Mouse (Mus musculus): ENCODE data around the gene Nkiras2. TPM values are rescaled to one million over a fixed set of nuclear protein-coding genes. Genes with fewer than 3 reads are reported as not detected.
"Not testable (repeated sequence)": the region's sequence is repeated elsewhere in the genome, so short reads cannot be mapped to it uniquely, and the experiment has no call there.

The Nkiras2 gene
- total RNA-seq, 1 experiment from 2014 or later, result 14.0 TPM

DNA sequence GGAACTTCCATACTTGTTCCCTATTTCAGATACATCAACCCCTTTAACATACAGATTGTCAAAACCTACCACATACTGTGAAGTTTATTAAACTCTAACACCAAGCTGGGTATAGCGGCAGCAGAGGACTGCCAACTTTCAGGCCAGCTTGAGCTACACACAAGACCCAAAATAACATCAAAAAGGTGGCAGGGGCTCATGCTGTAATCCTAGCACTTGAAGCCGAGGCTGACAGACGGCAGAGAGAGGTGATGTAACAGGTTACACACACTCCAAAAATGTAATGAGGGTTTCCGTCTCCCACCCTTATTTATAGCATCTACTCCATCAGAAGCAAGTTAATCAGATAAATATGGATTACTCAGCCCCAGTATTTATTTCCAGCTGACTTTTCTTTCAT is 23.5 kb upstream of the Nkiras2 start:
- no peak for ATAC-seq (replicated peaks; ENCODE audit: low read depth, poor library complexity, severe bottlenecking)

DNA sequence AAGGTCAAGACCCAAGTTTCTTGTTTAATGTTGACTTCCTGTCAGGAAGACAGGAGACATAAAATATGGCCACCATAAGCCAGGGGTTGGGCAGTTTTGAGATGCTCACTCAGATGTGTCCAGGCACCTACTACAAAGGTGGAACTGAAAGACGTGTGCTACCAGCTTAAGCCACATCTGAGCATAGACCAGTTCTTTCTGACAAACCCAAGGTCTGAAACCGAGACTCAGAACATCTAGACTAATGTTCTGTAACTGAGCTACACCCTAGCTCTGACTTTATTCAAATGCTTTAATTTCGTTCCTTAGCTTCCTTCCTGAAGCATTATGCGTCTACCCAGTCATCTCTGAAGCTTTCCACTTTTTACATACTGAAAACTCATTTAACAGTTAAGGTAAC is 21.0 kb upstream of the Nkiras2 start:
- no peak for ATAC-seq (replicated peaks; ENCODE audit: low read depth, poor library complexity, severe bottlenecking)

DNA sequence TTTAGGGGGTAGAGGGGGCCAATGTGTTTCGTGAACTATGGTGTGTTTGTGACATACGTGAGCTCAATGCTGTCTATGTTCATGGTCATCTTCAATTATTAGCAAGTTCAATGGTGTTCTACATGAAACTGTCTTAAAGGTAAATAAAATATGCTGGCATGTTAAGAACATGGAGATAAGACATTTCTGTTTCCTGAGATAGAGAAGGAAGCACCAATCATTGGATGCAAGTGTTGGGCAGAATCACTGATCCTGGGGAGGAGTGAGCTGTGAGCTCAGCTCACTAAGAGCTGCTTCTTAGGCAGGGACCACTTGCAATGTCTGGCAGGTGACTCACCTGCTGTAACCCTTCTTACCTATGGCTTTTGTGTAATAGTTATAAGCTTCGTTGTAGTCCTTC is 17.7 kb upstream of the Nkiras2 start:
- no peak for ATAC-seq (replicated peaks; ENCODE audit: low read depth, poor library complexity, severe bottlenecking)

DNA sequence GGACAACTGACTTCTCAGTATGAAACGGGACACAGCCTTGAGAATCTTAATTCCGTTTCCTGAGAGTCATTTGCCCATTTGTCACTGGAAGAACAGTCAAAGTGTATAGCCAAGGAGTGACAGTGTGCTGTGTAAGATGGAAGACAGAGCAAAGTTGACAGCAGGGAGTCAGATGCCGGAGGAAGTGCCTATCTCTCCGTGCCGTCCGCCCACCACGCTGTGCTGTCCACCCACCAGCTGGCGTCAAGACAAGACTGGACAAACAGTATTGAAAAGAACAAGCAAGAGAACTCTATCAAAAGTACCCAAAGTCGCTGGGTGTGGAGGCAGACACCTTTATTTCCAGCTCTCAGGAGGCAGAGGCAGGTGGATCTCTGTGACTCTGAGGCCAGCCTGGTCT is 15.9 kb upstream of the Nkiras2 start:
- no peak for ATAC-seq (replicated peaks; ENCODE audit: low read depth, poor library complexity, severe bottlenecking)

DNA sequence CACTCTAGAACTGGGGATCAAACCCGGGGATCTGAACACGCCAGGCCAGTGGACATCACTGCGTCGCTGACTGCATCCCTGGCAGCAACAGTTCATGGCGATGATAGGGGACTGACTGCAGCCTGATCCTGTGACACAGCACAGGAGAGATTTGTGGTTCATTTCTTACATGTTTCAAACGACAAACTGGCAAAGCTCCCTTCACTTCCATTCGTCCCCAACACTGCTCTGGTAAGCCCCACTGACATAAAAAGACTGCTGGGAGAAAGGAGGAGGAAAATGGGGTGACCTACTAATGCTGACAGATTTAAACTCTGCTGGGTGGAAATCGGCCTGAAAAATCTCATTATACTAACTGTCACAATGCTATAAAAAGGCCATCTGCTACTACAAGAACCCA is 15.2 kb upstream of the Nkiras2 start:
- ATAC-seq (replicated peaks; ENCODE audit: low read depth, poor library complexity, severe bottlenecking), result no peak

DNA sequence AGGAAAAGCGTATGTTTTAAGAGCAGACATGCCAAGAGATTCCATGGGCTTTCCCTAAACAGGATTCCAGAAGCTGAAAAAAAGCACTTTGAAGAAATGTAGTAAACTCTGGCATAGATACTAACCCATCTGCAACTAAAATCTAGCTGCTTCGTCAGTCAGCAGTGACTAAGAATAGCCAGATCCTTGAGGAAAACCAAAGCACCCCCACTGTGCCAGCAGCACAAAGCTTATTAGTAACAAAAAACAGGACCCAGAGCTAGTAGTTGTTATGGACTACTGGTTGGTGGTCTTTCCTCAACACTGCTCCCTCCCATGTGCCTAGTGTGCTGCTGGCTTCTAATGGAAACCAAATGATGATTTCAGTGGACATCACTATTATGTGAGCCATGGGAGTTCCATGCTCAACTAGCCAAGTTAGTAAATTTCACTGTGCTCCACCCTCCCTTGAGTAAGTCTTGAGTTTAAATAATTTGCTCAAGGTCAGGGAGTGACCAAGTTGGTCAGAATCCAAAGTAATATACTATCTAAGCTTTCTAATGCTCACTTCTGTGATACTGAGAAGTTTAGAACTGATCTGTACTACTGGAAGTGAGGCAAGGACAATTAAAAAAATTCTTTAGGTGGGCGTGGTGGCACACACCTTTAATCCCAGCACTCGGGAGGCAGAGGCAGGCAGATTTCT is 14.6 kb upstream of the Nkiras2 start:
- no peak for ATAC-seq (replicated peaks; ENCODE audit: low read depth, poor library complexity, severe bottlenecking)

DNA sequence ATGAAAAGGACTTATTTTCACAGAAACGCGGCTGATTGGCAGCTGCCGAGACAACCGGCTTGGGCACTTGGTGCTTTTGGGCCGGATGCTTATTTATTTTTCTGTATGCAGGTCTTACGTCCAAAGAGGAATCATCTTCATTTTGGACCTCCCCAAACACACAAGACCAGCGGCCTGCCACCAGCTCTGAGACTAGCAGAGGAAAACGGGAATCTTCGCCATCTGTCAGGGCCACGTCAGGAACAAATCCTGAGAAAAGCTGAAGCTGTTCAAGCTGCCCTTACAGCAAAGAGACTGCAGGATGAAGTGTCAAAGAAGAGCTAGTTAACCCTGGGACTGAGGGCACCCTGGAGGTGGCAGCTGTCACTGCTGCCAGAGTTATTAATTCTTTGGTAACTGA is 13.6 kb upstream of the Nkiras2 start:
- no peak for ATAC-seq (replicated peaks; ENCODE audit: low read depth, poor library complexity, severe bottlenecking)

DNA sequence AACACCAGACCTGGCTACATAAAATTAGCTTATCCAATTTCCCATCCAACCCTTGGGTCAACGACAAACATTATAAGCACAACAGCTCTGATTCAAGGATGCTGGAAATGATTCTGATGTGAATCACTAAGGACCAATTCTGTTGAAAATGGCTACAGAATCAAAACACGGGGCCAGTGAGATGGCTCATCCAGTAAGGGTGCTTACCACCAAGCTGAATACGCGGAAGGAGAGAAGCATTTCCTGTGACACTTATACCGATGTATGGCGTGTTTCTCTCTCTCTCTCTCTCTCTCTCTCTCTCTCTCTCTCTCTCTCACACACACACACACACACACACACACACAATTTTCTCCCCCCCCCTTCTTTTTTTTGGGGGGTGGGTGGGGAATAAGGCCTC is 11.9 kb upstream of the Nkiras2 start:
- ATAC-seq (replicated peaks; ENCODE audit: low read depth, poor library complexity, severe bottlenecking), result no peak

DNA sequence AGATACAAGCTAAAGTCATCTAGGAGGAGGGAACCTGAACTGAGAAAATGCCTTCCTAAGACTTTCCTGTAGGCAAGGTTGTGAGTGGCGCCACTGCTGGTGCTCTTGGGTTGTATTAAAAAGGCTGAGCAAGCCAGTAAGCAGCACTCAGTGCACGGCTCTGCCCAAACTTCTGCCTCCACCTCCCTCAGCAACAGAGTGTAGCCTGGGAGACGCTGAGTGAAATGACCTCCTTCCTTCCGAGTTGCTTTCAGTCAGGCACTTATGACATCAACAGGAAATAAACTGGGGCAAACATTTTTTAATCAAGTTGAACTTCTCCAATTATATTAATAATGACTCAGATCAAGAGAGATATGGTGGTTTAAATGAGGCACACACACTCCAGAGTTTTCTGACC is 10.2 kb upstream of the Nkiras2 start:
- ATAC-seq (replicated peaks; ENCODE audit: low read depth, poor library complexity, severe bottlenecking), result 0 out of 2 replicates have a peak, but pooled peaks have one; percentile 15

DNA sequence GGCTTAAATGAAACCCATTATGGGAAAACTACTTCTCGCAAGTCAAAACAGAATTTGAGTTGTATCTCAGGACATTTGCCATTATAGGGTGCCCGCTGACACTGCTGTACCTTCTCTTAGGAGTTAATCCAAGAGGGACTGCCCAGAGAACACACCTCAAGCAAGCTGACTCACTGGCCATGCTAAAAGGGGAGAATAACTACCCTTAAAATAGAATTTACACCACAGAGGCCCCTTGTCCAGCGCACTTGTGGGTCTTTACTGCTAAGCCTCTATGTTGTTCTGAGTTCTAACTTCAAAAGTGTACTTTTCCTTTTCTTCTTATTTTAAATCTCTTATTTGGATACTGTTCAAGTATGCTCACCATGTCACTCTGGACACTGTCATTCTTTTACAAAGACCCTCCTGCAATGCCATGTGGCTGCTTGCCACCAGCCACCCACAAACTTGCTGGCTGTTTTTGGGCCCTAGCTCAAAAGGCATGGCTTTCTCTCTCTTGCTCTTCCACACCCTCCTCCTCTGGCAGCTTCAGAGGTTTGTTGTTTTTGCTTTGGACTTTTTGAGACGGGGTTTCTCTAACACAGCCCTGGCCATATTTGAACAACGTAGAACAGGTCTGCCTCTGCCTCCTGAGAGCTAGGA is 9.6 kb upstream of the Nkiras2 start:
- ATAC-seq (replicated peaks; ENCODE audit: low read depth, poor library complexity, severe bottlenecking), result no peak

DNA sequence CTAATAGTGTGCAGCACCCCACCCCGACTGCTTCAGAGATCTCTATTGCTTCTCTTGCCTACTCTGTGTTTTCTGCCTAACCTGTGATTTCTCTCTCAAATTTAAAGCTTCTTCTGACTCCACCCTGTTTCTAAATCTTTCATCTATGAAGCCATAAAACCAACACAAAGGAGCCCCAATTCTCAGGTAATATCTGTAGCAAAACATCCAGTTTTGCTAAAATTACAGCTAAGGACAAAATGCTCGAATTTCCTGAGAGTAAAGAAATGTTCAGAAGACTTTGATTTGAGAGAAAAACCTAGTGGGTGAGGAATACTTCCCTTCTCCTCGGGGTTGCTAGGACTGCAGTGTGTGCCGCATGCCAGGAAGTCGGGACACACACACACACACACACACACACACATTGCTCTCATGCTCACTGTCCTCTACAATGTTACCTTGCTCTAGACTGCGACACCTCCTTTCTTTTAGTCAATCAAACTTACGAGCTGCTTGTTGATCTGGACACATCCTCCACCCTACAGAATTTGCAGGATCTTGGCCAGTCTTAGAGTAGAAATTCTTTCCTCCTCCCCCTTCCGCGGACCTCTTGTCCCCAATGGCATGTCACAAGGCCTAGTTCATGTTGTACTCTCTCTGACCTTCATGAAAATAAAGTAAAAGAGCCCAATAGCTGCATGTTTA is 8.9 kb upstream of the Nkiras2 start:
- no peak for ATAC-seq (replicated peaks; ENCODE audit: low read depth, poor library complexity, severe bottlenecking)

DNA sequence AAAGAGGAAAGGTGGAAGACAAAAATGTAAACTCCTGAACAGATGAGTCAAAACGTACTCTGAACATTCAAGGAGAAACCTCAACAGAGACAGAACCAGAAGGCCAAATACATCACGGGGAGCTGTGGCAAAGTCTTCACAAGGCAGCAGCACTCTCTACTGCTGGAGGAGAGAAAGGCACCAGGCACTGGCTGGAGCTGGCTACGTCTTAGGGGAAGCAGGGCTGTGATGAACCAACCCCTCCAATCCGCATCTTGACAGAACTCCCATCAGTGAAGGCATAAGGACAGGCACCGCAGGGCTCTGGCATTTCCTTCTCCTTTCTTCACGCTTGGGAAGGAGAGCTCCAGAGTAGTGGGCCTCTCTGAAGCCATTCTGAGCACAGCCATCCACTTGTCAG is 7.4 kb upstream of the Nkiras2 start:
- 0 out of 2 replicates have a peak, but pooled peaks have one; percentile 32 for ATAC-seq (replicated peaks; ENCODE audit: low read depth, poor library complexity, severe bottlenecking)

DNA sequence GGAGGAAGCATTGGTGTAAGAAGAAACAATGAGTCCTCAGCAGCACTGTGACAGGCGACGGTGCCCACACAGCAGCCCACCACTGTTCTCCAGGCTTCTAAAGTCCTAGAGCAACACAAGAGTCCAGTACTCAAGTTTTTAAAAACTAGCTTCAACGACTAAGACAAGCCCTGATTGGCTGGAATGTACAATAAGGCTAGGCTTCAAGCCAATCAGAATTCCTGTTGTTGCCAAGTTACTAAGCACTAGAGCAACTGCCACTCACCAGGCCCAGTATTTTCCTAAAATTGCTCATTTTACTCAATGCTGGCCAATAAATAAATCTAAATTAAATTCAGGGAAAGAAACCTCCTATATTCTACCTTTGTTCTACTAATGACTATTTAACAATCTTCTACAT is 5.8 kb upstream of the Nkiras2 start:
- ATAC-seq (replicated peaks; ENCODE audit: low read depth, poor library complexity, severe bottlenecking), result no peak

DNA sequence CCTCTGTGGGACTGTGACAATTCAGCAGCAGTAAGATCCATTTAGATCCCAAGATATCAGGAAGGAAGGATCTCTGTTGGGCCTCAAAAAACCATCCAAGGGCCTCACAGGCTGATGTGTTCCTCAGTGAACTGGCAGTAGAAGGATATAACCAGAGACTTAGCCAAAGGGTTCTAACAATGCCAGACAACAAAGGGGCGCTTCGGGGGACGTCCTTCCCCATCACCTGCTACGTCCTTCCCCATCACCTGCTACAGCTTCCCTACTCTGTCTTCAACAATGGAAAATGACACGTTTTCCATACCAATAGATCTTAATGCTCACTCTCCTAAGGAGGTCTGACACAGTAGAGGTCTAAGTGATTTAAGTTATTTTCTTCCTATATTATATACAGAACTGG is 2.7 kb upstream of the Nkiras2 start:
- no peak for ATAC-seq (replicated peaks; ENCODE audit: low read depth, poor library complexity, severe bottlenecking)

DNA sequence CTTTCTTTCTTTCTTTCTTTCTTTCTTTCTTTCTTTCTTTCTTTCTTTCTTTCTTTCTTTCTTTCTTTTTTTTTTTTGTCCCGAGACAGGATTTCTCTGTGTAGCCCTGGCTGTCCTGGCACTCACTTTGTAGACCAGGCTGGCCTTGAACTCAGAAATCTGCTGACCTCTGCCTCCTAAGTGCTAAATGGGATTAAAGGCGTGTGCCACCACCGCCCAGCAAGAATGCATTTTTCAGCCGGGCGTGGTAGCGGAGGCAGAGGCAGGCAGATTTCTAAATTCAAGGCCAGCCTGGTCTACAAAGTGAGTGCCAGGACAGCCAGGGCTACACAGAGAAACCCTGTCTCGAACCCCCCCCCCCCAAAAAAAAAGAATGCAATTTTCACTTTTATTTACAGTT is 2.2 kb upstream of the Nkiras2 start:
- not testable (repeated sequence) for ATAC-seq (replicated peaks; ENCODE audit: low read depth, poor library complexity, severe bottlenecking)

DNA sequence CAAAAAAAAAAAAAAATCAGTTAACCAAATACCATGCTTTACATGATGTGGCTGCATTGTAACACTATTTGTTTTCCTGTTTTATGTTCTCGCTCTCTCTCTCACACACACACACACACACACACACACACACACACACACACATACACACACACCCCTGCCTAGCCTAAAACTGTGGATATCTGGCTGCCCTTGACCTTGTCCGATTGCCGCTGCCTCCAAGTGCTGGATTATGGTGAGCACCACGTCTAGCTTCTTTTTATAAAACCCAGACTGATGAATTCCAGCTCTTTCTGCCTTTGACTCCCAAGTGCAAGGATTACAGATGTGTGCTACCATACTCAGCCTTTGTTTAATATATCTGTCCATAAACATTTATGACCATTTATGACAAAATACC is 1.6 kb upstream of the Nkiras2 start:
- ATAC-seq (replicated peaks; ENCODE audit: low read depth, poor library complexity, severe bottlenecking), result no peak

DNA sequence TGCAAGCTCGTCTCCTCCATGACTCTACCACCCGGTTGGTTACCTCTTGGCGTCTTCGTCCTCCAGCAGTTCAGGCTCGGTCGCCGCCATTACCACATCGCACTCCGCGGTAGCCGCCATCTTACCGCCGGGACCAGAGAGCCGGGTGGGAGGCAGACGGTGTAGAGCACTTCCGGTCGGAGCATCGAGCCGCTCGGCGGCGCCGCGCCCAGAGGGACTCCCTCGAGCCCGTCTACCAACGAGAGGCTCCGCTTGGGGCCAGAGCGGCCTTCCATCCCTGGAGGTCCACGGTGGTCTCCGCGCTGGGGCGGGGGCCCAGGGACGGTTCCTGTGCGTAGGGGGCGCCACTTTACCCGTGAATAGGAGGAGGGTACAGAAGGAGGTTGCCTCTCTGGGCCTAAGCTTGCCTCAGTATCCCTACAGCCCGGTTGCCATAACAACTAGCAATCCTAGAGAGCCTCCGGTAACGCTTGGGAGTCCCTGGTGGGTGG is 486 bp downstream of the Nkiras2 start:
- peak; percentile 84 for ATAC-seq (replicated peaks; ENCODE audit: low read depth, poor library complexity, severe bottlenecking)

DNA sequence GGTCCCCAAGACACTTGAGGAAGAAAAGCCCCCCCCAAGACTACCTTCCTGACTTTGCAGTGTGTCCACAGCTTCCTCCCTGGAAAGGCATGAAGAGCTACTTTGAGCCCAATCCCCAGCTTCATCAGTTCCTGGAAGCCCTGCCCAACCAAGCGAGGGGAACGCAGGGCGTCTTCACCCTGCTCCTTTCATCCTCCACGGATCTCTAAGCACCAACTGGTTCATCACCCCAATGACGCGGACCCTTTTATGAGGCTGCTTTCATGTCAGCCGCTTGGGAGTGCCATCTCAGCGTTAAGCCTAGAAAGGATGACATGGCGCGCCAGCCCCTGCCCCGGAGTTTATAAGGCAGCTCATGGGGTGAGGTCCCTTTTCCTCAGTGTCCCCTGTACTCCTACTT is 938 bp downstream of the Nkiras2 start, which contains the start of gene Dnajc7:
Gene Dnajc7 (minus strand): TSS at position 187 of the 400 bp plus-strand sequence.
- no peak for ATAC-seq (replicated peaks; ENCODE audit: low read depth, poor library complexity, severe bottlenecking)

DNA sequence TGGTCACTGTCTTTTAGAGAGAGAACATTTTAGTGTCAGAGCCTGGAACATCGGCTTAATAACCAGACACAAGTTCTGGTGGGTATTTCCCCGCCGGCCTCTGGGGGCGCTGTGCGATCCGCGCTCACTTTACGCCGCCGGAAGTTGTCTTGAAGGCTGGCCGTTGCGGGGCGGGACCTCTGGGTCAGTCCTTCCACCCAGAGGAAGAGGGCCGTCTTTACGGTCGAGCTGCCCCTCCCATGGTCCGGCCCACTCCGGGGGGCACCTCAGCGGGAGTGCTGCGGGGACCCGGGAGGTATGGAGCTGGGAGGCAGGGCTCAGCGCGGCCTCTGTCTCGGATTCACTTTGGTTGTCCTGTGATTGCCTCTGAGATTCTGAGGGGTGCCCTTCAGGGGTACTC is 3.7 kb downstream of the Nkiras2 start:
- peak; percentile 66 for ATAC-seq (replicated peaks; ENCODE audit: low read depth, poor library complexity, severe bottlenecking)

DNA sequence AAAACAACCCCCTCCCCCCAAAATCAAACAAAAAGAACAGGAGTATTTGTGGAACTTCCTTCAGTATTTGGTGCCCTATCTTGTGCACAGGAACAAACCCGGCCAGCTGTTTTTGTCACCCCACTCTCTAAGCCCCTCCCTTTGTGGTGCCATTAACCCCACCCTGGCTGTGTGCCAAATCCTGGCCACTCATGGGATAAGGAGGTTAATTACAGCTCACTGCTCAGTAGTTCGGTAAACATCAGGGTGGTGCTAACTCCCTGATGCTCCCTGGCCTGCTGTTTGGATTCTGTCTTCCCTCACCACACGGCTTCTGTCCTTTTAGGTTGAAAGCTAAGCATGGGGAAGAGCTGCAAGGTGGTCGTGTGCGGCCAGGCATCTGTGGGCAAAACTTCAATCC is 4.8 kb downstream of the Nkiras2 start:
- ATAC-seq (replicated peaks; ENCODE audit: low read depth, poor library complexity, severe bottlenecking), result no peak

All from common myeloid progenitor, adult 5-6 weeks (primary cell).